Mouse (Mus musculus): ENCODE results near the gene Eml1.

Gene Eml1

DNA sequence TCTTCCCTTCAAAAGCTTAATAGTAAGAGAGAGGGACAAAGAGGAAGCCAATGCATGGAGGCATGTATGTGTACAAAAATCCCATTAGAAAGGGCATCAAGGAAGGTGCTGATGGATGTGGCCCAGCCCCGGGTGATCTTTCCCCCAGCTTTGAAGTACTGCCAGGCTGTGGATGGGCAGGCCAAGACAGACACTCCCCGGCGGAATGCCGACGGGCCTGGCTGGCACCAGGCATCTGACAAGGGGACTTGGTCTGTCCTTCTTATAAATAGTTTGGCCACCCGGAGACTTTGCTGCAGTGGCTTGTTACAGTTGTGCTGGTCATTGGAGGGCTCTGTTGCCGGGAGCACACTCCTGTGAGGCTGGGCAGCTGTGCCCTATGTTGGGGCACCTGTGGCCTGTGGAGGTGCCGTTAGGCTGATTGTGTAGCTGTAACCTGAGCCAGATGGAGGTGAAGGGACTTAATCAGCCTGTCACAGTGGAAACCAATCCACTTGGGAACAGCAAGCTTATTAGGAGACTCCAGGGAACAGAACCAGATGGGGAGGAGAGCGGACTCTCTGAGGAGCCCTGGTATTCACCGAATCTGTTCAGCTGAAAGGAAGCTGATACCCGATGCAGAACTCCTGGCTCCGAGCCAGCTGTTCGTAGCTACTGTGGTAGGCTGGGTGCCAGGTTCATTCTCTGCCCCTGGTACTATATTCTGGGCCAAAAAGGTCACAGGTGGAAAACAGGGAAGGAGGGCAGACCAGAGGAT is 15.9 kb downstream of the Eml1 start:
- Histone ChIP-seq H3K9me3 (ENCODE audit: low read length) (no peaks in the 10 kb centered on the region), H3K4me3 (replicated peaks; ENCODE audit: low read length) (no peak overlapping the region), H3K36me3 (ENCODE audit: insufficient read depth, low read length) (no peaks in the 10 kb centered on the region), H3K27me3 (ENCODE audit: insufficient read depth, low read length) (peaks cover 18% of the 10 kb centered on the region), H3K4me1 (replicated peaks; ENCODE audit: low read depth, low read length) (no peaks in the 10 kb centered on the region)
- TF ChIP-seq POU5F1 (IDR thresholded peaks at IDR 0.05; ENCODE audit: borderline replicate concordance, low read length) (no peak), NANOG (IDR thresholded peaks at IDR 0.05; ENCODE audit: borderline replicate concordance, low read length) (no peak), CTCF (conservative IDR thresholded peaks at IDR 0.05; ENCODE audit: low read length) (no peak)

DNA sequence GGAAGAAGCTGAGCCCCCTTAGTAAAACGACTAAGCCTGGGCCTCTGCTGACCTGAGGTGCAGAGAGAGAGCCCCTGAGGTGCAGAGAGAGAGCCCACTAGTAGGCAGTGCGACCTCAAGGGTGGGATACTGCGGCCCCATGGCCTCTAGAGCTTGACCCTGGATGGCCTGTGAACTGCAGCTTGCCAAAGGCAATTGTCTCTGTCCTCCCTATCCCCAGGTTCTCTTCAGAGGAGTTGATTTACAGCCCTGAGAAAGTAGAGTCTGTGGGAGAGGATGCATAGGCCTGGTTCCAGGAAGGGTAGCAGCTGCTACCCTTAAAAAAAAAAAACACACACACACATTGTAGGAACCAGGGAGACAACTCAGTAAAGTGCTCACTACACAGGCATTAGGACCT is 19.0 kb downstream of the Eml1 start:
- H3K9me3 ChIP-seq (ENCODE audit: low read length), result no peaks in the 10 kb centered on the region
- TF ChIP-seq NANOG (IDR thresholded peaks at IDR 0.05; ENCODE audit: borderline replicate concordance, low read length), result no peak
- TF ChIP-seq POU5F1 (IDR thresholded peaks at IDR 0.05; ENCODE audit: borderline replicate concordance, low read length), result no peak
- TF ChIP-seq CTCF (conservative IDR thresholded peaks at IDR 0.05; ENCODE audit: low read length), result no peak
- no peaks in the 10 kb centered on the region for H3K4me1 ChIP-seq (replicated peaks; ENCODE audit: low read depth, low read length)
- H3K4me3 ChIP-seq (replicated peaks; ENCODE audit: low read length), result no peak overlapping the region
- no peaks in the 10 kb centered on the region for H3K36me3 ChIP-seq (ENCODE audit: insufficient read depth, low read length)
- H3K27me3 ChIP-seq (ENCODE audit: insufficient read depth, low read length), result peaks cover 18% of the 10 kb centered on the region

DNA sequence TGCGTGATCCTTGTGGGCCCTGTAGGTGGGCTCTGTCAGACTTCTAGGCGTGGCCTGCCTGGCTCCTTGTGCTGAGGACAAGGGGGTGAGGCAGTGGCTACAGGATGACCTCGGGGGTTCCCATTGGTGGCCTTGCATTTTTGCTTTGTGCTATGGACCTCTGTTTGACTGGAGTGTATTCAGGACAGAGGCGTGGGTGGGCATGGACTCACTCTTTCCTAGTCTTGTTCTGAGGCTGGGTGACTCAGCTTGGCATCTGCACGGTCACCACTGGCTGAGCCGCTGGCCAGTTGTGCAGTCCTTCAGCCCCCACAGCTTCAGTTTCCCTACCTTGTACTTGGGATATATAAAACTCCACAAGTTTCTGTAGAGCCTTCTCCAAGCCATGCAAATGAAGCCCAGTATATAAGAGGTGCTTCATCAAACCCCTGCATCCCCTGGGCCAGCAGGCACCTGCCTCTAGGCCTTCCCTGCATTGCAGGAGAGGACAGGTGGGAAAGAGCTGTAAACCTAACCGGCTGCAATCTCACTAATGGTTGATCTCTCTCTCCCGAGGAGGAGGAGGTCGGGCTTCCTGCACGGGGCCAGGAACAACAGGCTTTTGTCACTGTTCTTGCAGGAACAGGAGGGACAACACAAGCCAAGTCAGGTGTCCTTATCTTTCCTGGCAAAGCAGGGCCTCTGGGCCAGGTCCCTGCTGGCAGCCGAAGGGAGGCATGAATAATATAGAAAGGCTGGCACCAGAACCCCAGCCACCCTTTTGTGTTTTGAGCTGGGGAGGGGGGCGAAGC is 21.7 kb downstream of the Eml1 start:
- H3K9me3 ChIP-seq (ENCODE audit: low read length), result no peaks in the 10 kb centered on the region
- H3K36me3 ChIP-seq (ENCODE audit: insufficient read depth, low read length), result no peaks in the 10 kb centered on the region
- TF ChIP-seq POU5F1 (IDR thresholded peaks at IDR 0.05; ENCODE audit: borderline replicate concordance, low read length) (no peak), CTCF (conservative IDR thresholded peaks at IDR 0.05; ENCODE audit: low read length) (no peak), NANOG (IDR thresholded peaks at IDR 0.05; ENCODE audit: borderline replicate concordance, low read length) (no peak)
- peaks cover 8% of the 10 kb centered on the region; the same call in 1 of the 2 replicates for H3K4me1 ChIP-seq (replicated peaks; ENCODE audit: low read depth, low read length)
- peaks cover 14% of the 10 kb centered on the region for H3K27me3 ChIP-seq (ENCODE audit: insufficient read depth, low read length)
- no peak overlapping the region for H3K4me3 ChIP-seq (replicated peaks; ENCODE audit: low read length)

DNA sequence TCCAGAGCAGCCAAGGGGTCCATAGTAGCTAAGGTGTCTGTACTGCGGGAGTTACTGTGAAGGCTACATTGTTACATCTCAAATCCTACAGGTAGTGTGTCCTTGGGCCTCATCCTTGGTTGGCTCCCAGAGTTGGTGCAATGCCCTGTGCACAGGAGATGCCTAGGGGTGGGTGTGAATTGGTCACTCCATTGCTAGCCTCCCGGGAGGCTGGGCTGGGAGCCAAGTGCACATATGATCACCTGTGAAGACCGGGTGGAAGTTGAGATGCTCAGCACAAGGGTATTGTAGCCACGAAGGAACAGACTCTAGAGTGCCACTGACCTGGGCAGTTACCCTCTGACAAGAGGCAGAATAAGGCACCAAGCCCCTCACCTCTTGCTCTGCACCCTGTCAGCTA is 22.3 kb downstream of the Eml1 start:
- H3K9me3 ChIP-seq (ENCODE audit: low read length), result no peaks in the 10 kb centered on the region
- peaks cover 10% of the 10 kb centered on the region for H3K27me3 ChIP-seq (ENCODE audit: insufficient read depth, low read length)
- TF ChIP-seq NANOG (IDR thresholded peaks at IDR 0.05; ENCODE audit: borderline replicate concordance, low read length) (no peak), POU5F1 (IDR thresholded peaks at IDR 0.05; ENCODE audit: borderline replicate concordance, low read length) (no peak), CTCF (conservative IDR thresholded peaks at IDR 0.05; ENCODE audit: low read length) (no peak)
- no peak overlapping the region for H3K4me3 ChIP-seq (replicated peaks; ENCODE audit: low read length)
- H3K4me1 ChIP-seq (replicated peaks; ENCODE audit: low read depth, low read length), result peaks cover 8% of the 10 kb centered on the region; the same call in 1 of the 2 replicates
- no peaks in the 10 kb centered on the region for H3K36me3 ChIP-seq (ENCODE audit: insufficient read depth, low read length)

DNA sequence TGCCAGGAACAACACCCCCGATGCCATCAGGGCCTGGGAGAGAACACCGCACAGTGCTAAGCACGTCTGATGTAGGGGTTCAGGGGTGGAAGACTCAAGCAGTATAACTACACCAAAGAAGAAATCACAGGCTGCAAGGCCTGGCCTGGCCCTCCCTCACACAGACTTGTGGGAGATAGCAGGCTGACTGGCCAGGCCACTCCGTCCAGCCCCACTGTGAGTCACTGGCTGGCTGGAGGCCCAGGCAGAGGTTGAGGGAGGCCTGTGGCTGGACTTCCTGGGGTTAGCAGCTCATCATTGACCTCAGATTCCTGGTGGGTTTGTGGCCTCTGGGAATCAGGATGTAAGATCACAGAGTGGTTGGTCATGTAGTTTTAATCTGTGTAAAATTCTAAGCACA is 22.9 kb downstream of the Eml1 start:
- no peaks in the 10 kb centered on the region for H3K9me3 ChIP-seq (ENCODE audit: low read length)
- H3K36me3 ChIP-seq (ENCODE audit: insufficient read depth, low read length), result no peaks in the 10 kb centered on the region
- no peak for TF ChIP-seq POU5F1 (IDR thresholded peaks at IDR 0.05; ENCODE audit: borderline replicate concordance, low read length)
- TF ChIP-seq NANOG (IDR thresholded peaks at IDR 0.05; ENCODE audit: borderline replicate concordance, low read length), result no peak

DNA sequence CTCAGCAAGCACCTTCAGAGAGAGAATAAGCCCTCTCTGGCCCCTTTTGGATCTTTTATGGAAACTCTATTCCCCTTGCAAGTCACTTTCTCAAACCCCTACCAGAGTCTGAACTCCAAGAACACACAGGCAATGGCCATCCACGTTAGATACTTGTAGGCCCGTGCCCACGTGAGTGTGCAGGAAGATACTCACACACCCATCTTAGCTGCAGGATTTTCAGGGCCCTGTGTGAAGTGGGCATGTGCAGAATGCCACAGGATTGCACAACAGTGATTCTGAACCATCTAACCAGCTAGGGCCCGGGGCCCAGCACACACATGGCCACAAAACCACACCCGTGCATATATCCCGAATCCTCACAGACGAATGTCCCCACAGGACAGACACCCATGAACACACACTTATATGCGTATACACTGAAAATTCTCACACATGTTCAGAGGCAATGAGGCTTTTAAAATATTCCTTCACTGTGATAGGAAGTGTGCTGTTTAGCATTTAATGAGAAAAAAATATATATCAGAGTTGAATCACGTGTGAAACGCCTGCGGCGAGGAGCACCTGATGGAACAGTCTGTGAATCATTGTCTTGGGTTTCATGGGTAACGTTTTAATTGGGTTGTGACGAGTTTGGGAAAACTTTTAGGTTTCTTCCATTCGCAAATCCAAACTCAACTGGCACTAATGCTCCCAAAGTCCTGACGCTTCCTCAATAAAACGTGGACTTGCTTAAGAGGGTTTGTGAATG is 24.0 kb downstream of the Eml1 start:
- no peak overlapping the region for H3K4me3 ChIP-seq (replicated peaks; ENCODE audit: low read length)
- no peaks in the 10 kb centered on the region for H3K9me3 ChIP-seq (ENCODE audit: low read length)
- H3K27me3 ChIP-seq (ENCODE audit: insufficient read depth, low read length), result peaks cover 13% of the 10 kb centered on the region
- no peak for TF ChIP-seq CTCF (conservative IDR thresholded peaks at IDR 0.05; ENCODE audit: low read length)
- no peak for TF ChIP-seq POU5F1 (IDR thresholded peaks at IDR 0.05; ENCODE audit: borderline replicate concordance, low read length)
- TF ChIP-seq NANOG (IDR thresholded peaks at IDR 0.05; ENCODE audit: borderline replicate concordance, low read length), result no peak
- H3K4me1 ChIP-seq (replicated peaks; ENCODE audit: low read depth, low read length), result peaks cover 8% of the 10 kb centered on the region; the same call in 1 of the 2 replicates
- H3K36me3 ChIP-seq (ENCODE audit: insufficient read depth, low read length), result no peaks in the 10 kb centered on the region

More for the DNA sequence above, 22.9 kb downstream of the Eml1 start:
- peaks cover 6% of the 10 kb centered on the region for H3K27me3 ChIP-seq (ENCODE audit: insufficient read depth, low read length)
- no peak overlapping the region for H3K4me3 ChIP-seq (replicated peaks; ENCODE audit: low read length)
- peaks cover 8% of the 10 kb centered on the region; the same call in 1 of the 2 replicates for H3K4me1 ChIP-seq (replicated peaks; ENCODE audit: low read depth, low read length)

DNA sequence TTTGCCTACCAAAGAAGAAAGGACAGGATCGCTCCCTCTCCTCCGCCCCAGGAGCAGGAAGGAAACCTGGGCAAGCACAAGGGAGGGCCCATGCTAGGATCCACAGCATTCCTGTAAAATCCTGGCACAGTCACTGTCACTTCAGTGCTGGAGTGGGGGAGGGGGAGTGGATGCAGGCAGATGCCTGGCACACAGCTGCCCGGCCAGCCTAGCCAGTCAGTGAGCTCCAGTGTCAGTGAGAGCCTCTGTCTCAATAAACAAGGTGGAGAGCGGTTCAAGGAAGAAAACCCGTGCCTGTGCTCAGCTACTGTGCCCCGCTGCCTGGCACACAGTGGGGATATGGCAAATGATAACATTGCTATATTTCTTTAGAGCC is 24.5 kb downstream of the Eml1 start:
- H3K4me1 ChIP-seq (replicated peaks; ENCODE audit: low read depth, low read length), result peaks cover 8% of the 10 kb centered on the region; the same call in 1 of the 2 replicates
- no peak overlapping the region for H3K4me3 ChIP-seq (replicated peaks; ENCODE audit: low read length)
- H3K27me3 ChIP-seq (ENCODE audit: insufficient read depth, low read length), result peaks cover 17% of the 10 kb centered on the region
- no peaks in the 10 kb centered on the region for H3K36me3 ChIP-seq (ENCODE audit: insufficient read depth, low read length)
- H3K9me3 ChIP-seq (ENCODE audit: low read length), result no peaks in the 10 kb centered on the region
- no peak for TF ChIP-seq NANOG (IDR thresholded peaks at IDR 0.05; ENCODE audit: borderline replicate concordance, low read length)
- TF ChIP-seq POU5F1 (IDR thresholded peaks at IDR 0.05; ENCODE audit: borderline replicate concordance, low read length), result no peak
- no peak for TF ChIP-seq CTCF (conservative IDR thresholded peaks at IDR 0.05; ENCODE audit: low read length)
